Mouse (Mus musculus) adrenal gland, postnatal 10 days (tissue): ENCODE measurements around the gene Smoc1. TPM values are rescaled to one million over a fixed set of nuclear protein-coding genes. Genes with fewer than 3 reads are reported as not detected.

Experiments
- DNase-seq: peaks from one replicate; pipeline ENCODE4 v3.0.0; 2021; ENCODE audit warnings: mixed read lengths
- total RNA-seq, 2 experiments: library from RNA; stranded (reverse); gene quantifications; 2 replicates each; pipeline ENCODE4 v1.2.3; 2021

Gene Smoc1
- total RNA-seq, 2 experiments from 2014 or later = 39.9 to 43.5 TPM

- no peak for DNase-seq
These were observed 104.5 kb downstream of the Smoc1 start for GRCm38 (mm10) chr12:81131114-81131513.

DNA sequence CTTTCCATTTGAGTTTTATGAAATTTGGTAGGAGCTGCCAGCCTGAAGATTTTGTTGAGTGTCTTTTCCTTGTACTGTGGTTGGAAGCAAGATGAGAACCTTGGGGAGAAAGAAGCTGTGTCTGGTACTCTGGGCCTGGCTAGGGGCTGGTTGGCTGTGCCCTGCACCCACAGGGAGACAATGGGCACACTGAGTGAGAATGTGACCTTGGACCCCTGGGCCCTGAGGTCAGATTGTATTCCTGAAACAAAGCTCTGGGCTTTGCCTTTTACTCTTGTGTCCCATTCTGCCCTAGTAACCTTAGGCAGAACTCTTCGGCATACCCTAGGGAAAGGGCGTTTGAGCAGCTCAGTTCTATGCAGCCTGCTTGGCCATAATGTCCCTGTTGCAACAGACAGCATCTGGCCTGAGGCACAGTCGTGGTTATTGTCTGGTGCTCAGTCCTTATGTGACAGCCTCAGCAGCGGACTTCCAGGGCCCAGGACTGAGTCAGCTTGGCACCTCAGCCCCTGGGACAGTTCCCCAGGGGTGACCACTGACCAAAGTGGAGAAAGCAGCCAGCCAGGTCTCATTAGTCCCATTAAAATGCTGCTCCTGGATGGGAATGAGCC is 106.6 kb downstream of the Smoc1 start:
- DNase-seq = peak; percentile 52

GRCm38 (mm10) chr12:81138217-81138616 is 111.6 kb downstream of the Smoc1 start:
- DNase-seq = no peak

- DNase-seq = no peak
These were observed 112.9 kb downstream of the Smoc1 start for GRCm38 (mm10) chr12:81139463-81139862.

DNA sequence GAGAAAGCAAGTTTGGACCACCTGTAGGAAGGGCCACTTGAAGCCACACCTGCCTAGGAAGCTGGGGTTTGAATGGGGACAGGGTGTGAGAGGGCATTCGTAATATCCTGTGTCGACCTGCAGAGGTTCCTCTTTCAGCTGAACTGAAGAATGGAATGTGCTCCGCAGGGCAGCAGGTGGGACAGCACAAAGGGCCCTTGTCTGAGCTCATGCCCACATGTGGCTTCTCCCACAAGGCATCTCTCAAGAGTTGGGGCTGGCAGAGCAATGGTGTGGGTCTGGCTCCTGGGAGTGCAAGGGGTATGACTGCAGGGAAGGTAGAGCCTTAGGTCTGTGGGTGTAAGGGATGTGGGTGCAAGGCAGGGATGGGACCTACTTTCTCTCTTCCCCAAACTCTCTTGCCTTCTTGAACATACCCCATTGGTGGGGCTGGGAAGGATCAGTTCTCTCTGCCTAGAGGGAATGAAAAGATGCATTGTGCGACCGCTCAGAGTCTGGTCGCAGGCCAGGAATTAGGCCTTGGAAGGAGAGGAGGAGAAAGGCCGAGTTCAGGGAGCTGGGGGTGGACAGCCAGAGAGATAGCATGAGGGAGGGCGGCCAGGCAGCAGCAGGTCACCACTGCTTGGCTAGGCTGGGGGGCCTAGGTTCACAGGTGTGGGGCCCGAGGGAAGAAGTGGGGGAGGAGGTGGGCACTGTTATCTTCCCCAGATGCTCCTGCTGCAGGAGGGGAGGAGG is 114.2 kb downstream of the Smoc1 start:
- DNase-seq = peak; percentile 72

DNA sequence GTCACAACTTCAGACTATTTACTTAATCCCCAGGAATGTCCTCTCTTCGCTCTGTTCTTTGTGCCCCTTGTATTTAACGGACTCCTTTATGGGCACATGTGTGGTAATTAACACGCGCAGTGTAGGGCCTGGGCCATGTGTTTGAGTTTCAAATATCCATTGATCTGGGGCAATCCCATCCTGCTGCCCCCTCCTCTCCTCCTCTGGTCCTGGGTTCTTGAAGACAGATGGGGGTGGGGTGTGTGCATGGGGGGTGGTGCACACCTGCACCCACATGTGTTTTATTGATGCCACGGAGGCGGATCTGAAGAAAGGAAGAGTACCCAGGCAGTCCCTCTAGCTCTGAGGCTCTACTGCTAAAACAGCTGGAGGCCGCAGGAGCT is 114.7 kb downstream of the Smoc1 start:
- DNase-seq = no peak

- no peak for DNase-seq
These were observed 115.6 kb downstream of the Smoc1 start for GRCm38 (mm10) chr12:81142231-81142630.

- DNase-seq = no peak
These were observed 117.6 kb downstream of the Smoc1 start for GRCm38 (mm10) chr12:81144201-81144600.

DNA sequence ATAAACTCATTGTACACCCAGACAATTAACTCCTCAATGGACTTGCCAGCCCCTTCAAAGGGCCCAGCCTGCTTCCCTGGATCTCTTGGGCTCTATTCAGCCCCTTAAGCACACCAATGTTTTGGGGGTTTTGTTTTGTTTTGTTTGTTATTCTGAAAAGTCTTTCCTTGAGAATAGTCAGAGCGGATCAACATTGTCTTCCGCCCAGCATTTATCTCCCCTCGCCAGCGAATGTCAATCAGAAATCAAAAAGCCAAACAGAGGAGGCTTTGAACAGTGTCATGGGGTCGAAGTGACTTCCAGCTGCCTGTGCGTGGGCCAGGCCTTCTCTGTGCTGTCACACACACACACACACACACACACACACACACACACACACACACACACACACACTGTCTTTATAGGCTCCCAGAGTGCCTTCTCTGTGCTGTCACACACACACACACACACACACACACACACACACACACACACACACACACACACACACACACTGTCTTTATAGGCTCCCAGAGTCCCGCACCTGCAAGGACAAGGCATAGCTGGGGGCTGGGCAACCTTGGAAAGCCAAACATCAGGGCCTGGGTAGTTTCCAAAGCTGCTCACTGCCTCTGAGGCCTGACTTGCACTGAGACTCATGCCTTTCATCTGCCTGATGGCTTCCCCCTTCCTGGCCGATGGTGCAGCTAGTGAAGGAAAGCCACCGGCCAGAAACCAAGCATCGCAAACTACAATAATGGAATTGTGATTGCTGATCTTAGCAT is 120.0 kb downstream of the Smoc1 start:
- DNase-seq = peak; percentile 75

DNA sequence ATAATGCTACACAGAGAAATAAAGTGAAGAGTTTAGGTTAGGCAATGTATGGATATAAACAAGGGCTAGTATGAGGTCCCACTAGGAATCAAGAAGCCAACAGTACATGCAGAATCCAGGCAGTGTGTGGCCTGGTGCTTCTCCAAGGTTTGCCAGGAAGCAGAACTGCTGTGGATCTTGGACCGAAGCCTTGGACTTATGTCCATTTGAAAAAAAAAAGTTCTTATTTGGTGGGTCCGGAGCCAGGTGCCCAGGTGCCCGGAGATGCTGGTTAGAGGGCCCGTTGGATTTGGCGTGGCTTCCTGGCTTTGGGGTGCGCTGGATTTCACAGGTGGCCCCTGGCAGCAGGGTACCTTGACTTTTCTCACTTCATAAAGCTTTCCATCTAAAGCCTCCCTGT is 121.3 kb downstream of the Smoc1 start:
- no peak for DNase-seq

GRCm38 (mm10) chr12:81150917-81151316 is 124.3 kb downstream of the Smoc1 start:
- DNase-seq = no peak

DNA sequence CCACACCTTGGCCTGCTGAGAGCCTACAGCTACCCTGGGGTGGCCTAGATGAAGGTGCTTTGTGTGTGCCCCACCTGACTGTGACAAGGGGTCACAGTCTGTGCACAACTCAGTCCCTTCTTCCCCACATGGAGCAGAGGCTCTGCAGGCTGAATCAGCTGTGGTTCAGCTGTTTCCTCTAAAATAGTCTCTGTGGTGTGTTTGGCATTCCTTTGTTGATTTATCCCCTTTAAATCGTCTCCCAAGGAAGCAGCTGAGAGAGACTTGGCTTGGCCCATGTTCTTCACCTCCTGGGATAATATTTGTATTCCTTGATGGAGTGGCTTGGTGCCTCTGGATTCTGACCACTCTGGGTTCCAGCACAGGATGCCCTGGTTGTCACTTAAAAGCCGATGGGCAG is 125.5 kb downstream of the Smoc1 start:
- no peak for DNase-seq

DNA sequence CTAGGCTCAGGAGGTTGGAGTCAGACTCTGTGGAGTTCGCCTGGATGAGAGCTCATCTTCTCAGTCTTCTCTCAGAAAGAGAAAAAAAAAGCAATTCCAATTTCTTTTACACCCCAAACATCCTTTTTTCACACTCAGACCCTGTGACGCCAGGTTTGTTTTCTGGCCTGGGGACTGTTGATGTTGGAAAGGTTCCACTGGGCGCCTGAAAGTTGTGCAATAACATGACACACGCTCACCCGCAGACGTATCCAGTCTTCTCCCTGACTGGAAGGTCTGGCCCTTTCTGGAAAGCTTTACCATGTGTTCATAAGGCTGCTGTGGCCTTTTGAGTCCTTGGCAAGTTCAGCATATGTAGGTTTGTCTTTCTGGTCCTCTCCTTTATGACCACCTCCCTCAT is 129.1 kb downstream of the Smoc1 start:
- DNase-seq = peak; percentile 63

- DNase-seq = no peak
These were observed 130.2 kb downstream of the Smoc1 start for GRCm38 (mm10) chr12:81156841-81157240.

DNA sequence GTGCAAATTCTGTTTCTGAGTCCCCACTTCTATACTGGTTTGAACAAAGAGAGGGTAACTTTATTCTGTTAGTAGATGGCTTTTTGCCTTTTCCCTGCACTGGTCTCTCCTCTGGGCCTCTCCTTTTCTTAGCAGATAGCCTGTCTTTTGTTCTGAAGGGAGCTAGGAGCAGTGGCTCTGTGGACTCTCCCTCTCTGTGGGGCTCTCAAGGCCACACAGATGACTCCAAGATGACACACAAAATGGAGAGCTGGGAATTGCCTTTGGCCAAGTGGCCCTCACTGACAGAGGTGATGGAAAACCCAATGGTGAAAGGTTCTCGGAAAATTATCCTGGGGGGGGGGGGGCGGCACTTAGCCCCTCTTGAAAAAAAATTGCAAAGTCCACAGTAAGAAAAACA is 133.3 kb downstream of the Smoc1 start:
- DNase-seq = no peak

DNA sequence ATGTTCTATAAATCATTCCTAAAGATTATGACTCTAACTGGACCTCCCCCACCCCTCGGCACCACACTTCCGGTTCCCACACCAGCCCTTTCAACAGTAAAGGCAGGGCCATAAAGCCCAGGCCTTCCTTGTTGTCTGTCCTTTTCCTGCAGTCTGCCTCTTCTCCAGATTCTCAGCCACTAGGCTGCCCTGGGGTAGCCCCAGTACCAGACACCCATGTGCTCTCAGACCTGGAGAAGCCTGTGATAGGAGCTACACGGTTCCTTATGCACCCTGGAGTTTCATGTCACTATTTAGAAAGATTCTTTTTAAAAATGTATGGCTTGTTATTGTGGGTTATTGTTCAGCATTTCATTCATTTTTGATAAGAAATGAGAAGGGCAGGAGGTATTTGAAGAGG is 133.8 kb downstream of the Smoc1 start:
- no peak for DNase-seq

- DNase-seq = peak; percentile 76
These were observed 134.2 kb downstream of the Smoc1 start for GRCm38 (mm10) chr12:81160831-81161230.

GRCm38 (mm10) chr12:81161282-81161681 is 134.7 kb downstream of the Smoc1 start:
- peak; percentile 82 for DNase-seq

GRCm38 (mm10) chr12:81163131-81163530 is 136.5 kb downstream of the Smoc1 start:
- DNase-seq = peak; percentile 36

DNA sequence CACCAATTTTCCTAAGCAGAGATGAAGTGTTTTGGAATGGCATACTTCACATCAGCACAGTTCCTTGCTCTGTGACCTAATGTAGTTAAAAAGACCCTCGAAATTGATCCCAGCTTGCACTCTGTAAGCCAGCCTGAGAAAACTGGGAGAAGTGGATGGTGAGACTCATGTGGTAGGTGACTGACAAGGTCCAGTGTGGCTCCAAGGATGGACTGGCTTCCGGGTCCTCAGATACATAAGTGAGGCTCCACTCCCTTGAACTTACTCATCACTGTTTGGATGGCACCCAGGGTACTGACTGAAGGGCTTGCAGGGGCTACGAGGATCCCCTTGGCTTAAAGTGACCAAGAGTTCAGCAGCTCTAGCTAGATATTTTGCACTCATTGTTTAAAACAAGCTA is 137.0 kb downstream of the Smoc1 start:
- DNase-seq = no peak

DNA sequence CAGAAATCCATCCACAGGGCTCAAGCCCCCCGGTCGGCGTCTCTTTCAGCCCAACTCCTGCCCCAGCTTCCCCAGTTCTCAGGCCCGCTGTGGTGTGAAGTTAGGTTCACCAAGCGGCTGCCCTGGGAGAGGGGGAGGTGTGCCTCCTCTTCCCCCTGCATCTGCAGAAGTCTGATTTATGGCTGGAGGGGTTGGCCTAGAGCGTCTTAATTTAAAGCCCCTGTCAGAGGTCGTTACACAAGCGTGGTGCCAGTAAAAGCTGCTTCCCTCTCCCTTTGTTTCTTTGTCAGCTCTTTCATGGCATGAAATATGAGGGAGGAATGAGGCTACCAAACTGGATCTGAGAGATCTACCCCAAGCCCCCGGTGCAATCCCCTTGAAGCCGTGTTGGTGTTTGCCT is 139.5 kb downstream of the Smoc1 start:
- no peak for DNase-seq

DNA sequence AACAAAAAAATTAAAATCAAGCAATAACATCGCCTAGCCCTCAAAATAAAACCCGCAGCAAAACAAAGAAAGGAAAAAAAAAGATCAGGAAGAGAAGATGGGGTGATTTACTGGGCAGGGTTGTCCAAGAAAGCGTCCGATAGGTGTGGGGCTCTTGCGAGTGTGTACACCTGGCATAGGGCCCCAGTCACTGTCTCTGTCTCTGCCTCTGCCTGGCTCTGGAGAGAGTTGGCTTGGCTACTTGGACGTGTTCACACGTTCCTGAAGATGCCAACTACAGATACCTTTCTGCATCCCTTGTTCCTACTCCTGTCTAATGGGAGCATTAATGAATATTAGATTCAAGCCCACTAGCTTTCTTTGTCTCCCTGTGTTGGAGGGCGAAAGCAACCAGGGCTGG is 140.0 kb downstream of the Smoc1 start:
- DNase-seq = no peak

- no peak for DNase-seq
These were observed 140.5 kb downstream of the Smoc1 start for GRCm38 (mm10) chr12:81167142-81167541.
